Mouse (Mus musculus): ENCODE results near the gene Inmt.

Gene Inmt

DNA sequence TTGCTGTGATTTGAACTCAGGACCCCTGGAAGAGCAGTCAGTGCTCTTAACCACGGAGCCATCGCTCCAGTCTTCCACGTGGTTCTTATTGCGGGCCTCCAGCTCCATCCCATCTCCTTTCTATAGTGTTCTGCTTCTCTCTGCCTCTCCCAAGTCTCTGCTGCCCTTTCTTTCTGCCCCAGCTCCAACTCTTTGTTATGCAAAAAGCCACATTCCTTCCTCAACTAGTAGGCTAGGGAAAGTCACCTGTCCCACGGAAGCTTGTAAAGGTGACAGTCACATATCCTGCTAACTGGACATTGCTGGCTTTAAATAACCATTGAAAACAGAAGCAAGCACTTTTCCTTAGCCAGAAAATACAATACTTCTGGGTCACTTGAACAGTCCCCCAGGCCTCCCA lies 5.0 kb downstream of the Inmt start:
- DNase-seq (ENCODE audit: low spot score in 2 of 2) = no peak

- DNase-seq (ENCODE audit: low spot score in 2 of 2) = peak; percentile 44 to 62
Measured at GRCm38 (mm10) chr6:55166777-55167463, 7.9 kb downstream of the Inmt start.

GRCm38 (mm10) chr6:55163046-55163584 lies 11.7 kb downstream of the Inmt start:
- no peak for DNase-seq (ENCODE audit: low spot score in 2 of 2)

DNA sequence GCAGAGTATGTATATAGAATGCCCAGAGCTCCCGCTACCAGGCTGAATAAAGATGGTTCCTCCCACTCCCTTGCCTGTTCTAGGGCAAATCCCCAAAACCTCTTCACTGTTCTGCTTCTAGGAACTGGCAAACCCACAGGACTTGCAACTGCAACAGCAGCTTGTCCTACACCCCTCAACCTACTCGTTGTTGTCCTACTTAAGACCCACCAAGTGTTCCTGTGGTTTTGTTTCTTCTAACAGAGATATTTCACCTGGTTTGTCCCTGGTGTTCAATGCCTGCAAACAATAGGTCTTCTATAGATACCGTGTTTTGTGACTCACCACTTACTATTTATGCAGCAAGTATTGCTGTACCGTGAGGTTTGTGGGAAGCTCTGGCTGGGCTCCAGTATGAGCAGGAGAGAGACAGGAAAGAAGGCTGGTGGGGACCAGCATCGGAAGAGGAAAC lies 13.5 kb downstream of the Inmt start:
- DNase-seq (ENCODE audit: low spot score in 2 of 2) = no peak

GRCm38 (mm10) chr6:55159256-55159655 lies 15.6 kb downstream of the Inmt start:
- DNase-seq (ENCODE audit: low spot score in 2 of 2) = no peak

GRCm38 (mm10) chr6:55152226-55152625 lies 22.6 kb downstream of the Inmt start:
- no peak for DNase-seq (ENCODE audit: low spot score in 2 of 2)

GRCm38 (mm10) chr6:55146138-55146537 lies 28.7 kb downstream of the Inmt start:
- no peak for DNase-seq (ENCODE audit: low spot score in 2 of 2)

DNA sequence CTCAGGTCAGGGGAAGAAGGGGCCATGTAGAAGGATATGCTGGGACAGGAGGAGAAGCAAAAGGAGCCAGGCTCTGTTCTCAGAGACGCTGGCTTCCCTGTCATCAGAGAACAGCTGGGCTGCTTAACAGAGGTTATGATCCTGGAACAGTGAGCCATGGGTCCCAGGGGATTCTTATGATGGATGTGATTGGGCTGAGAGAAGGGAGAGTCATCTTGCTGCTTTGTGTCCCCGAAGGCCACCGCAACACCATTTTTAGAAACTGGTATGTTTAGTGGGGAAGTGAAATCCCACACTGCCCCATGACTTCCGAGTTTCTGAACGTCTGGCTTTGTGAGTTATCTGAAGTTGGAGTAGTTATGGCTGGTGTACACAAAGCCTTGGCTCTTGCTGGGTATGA lies 29.6 kb downstream of the Inmt start:
- DNase-seq (ENCODE audit: low spot score in 2 of 2) = no peak

- no peak for DNase-seq (ENCODE audit: low spot score in 2 of 2)
Measured at GRCm38 (mm10) chr6:55138343-55138742, 36.5 kb downstream of the Inmt start.

DNA sequence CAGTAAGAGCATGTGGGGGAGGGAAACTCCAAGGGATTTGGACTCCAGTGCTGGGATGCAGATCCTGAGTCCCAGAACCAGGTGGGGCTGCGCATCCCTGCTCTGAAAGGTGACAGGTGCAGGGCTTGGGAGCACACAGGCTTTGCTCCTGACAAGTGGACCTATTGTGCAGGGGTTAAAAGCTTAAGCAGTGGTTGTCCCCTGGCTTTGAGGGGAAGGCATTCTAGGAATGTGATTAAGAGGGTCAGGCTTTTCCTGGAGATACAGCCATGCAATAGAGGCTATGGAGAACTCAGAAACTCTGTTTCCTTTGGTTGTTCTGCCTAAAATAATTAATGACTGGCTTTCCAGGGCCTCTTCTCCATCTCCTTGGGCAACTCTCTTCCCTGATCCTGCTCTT lies 41.4 kb downstream of the Inmt start:
- DNase-seq (ENCODE audit: low spot score in 2 of 2) = no peak

- DNase-seq (ENCODE audit: low spot score in 2 of 2) = no peak
Measured at GRCm38 (mm10) chr6:55132794-55133193, 42.0 kb downstream of the Inmt start, which contains the start of gene Crhr2. Gene Crhr2, minus strand, starts transcription at chr6:55133016.

DNA sequence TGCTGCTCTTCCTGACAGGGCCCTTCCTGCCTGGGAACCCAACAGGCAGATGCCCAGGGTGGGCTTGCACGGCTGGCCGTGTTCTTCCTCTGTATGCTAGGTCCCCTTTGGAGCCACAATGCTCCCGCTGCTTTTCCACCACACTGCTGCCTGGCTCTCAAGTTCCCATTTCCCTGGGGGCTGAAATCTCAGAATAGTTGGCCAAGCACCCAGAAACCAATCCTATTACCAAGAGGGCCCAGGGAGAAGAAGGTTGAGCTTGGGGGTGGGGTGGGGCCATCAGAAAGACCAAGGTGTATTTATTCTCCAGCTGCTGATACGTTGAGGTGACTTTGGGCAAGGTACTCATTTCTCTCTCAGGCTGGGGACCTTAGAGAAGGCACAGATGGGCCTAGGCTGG lies 43.5 kb downstream of the Inmt start:
- no peak for DNase-seq (ENCODE audit: low spot score in 2 of 2)

- DNase-seq (ENCODE audit: low spot score in 2 of 2) = no peak
Measured at GRCm38 (mm10) chr6:55130631-55131030, 44.2 kb downstream of the Inmt start.

DNA sequence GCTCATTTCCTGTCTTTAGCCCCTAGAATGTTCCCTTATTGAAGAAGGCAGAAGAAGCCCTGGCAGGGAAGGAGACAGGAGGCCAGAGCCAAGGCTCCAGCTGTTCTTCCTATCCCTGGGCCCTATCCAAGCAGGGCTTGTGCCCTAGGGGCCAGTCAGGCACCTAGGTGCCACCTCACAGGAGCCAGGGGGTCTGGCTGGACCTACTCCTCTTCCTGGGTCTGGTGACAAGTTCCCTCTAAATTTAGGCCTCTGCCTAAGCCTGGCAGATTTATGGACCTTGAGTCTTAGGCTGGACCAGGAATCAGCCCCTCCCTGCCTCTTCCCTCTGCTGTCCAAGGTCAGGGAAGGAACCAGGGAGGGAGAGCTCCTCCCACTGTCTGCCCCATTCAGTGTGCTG lies 46.5 kb downstream of the Inmt start:
- DNase-seq (ENCODE audit: low spot score in 2 of 2) = no peak

DNA sequence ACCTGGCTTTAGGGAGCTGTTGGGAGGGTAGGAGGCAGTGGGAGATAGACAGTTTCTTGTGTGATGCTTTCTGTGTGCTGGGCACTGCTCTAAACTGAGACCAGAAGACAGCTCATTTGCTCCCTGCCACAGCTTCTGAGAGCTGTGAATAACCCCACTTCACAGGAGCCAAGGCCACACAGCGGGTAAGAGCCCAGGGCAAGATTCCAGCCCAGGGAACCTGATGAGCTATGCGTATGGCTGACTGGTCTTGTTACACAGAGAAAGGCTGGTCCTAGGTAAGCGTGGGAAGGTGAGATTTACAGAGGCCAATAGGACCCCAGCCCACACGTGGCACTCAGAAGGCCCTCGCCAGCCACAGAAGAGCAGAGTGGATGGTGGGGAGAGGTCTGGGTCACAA lies 48.3 kb downstream of the Inmt start:
- DNase-seq (ENCODE audit: low spot score in 2 of 2) = no peak

GRCm38 (mm10) chr6:55123056-55123455 lies 51.8 kb downstream of the Inmt start:
- DNase-seq (ENCODE audit: low spot score in 2 of 2) = no peak
